Mouse (Mus musculus): ENCODE results near the gene Cd4.

The Cd4 gene

GRCm38 (mm10) chr6:124820891-124821290 is 67.1 kb downstream of the Cd4 start:
- TF ChIP-seq GATA4 (IDR thresholded peaks at IDR 0.05; ENCODE audit: insufficient replicate concordance, low read length) = no peak

GRCm38 (mm10) chr6:124817971-124818370 is 70.0 kb downstream of the Cd4 start:
- TF ChIP-seq GATA4 (IDR thresholded peaks at IDR 0.05; ENCODE audit: insufficient replicate concordance, low read length) = no peak

GRCm38 (mm10) chr6:124817563-124817962 is 70.5 kb downstream of the Cd4 start:
- TF ChIP-seq GATA4 (IDR thresholded peaks at IDR 0.05; ENCODE audit: insufficient replicate concordance, low read length) = no peak

- TF ChIP-seq GATA4 (IDR thresholded peaks at IDR 0.05; ENCODE audit: insufficient replicate concordance, low read length) = no peak
Observed at GRCm38 (mm10) chr6:124817125-124817524, 70.9 kb downstream of the Cd4 start.

- TF ChIP-seq GATA4 (IDR thresholded peaks at IDR 0.05; ENCODE audit: insufficient replicate concordance, low read length) = no peak
Observed at GRCm38 (mm10) chr6:124816611-124817010, 71.4 kb downstream of the Cd4 start.

- no peak for TF ChIP-seq GATA4 (IDR thresholded peaks at IDR 0.05; ENCODE audit: insufficient replicate concordance, low read length)
Observed at GRCm38 (mm10) chr6:124814858-124815774, 72.9 kb downstream of the Cd4 start.
